Mouse (Mus musculus): Measurements from ENCODE around the gene Ecm1.

DNA sequence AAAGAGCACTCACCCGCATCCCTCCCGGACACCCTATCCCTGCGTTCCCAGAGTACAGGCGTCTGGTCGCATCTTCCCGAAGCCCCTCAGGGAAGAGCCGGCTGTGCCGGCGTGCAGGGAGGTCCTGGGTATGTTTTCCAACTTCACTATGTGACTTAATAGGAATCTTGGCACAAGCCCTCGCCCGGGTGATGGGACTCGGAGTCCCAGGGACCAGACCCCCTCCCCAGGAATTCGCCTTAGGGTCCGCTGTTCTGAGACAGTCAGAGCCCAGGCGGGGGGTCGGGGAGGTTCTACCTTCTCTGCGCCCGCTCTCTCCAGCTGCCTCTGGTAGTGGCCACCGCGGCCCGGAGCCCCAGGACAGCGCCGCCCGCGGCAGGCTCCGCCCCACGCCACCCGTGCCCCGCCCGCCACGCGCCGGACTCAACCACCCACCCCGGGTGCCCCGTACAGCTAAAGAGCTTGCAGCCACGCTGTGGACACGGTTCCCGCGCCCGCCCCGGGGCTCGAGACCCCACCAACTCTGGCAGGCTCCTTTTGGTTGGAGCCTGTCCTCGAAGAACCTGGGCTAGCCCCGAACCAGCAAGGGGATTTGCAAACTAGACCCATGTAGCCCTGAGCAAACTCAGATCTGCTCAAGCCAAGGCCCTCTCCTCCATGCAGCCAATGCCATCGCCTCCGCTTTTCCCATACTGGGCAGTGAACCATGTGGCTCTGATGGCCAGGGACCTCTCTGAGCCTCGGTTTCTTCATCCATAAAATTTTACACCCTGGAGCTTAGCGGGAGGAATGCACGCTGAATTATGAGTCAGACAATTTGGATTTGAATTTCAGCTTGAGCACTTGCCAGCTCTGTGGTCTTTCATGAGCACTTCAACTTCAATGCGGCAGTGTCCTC is 51.6 kb downstream of the Ecm1 start, which contains the start of gene Adamtsl4:
- TF ChIP-seq CTCF (IDR thresholded peaks at IDR 0.05; ENCODE audit: low read depth): no peak
- TF ChIP-seq EP300 (IDR thresholded peaks at IDR 0.05; ENCODE audit: low read depth): no peak

Data from heart, postnatal 0 days (tissue).